Mouse (Mus musculus): ENCODE data around the gene Avpi1. TPM values are rescaled to one million over a fixed set of nuclear protein-coding genes. Genes with fewer than 3 reads are reported as not detected.
"Not testable (repeated sequence)": the region's sequence is repeated elsewhere in the genome, so short reads cannot be mapped to it uniquely, and the experiment has no call there.

Avpi1 gene
- total and polyA plus RNA-seq, 2 experiments from 2014 or later: 16.4 to 23.7 TPM

DNA sequence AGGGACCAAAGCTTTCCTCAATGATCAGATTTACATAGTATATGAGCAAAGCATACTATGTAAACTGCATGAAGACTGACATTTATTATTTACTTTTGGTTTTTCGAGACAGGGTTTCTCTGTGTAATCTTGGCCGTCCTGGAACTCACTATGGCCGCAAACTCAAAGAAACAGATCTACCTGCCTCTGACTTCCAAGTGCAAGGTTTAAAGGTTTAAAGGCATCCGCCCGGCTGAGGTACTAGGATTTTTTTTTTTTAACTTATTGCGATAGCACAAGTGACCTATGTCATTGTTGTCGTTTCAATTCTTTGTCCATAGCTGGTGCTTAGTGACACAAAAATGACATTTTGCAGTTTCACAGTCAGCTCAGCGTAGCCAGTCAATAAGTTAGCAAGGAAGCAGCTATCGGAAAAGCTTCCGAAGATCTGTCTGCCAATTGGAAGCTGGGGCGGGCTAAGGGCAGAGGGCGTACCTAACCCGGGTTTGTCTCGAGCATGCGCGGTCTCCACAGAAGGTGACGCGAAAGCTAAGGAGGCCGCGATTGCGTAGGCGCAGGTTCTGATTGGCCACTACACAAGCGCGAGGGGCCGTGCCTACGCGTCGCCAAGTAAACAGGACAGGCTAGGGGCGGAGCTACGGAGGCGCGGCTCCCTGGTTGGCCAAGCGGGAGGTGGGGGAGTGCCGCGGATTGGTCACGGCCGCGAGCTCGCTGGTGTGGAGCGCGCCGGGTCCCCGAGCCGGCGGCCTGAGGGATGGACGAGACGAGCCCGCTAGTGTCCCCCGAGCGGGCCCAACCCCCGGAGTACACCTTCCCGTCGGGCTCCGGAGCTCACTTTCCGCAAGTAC, 38.9 kb downstream of the Avpi1 start, which contains the start of gene Pi4k2a:
Gene Pi4k2a (plus strand): TSS at position 723 of the 848 bp plus-strand sequence.
- Histone ChIP-seq H3K36me3 (ENCODE audit: insufficient read depth, low read length) (no peaks in the 10 kb centered on the region), H3K4me3 (ENCODE audit: low read length) (peak within 1 kb of the TSS; percentile 85), H3K9me3 (ENCODE audit: low read length) (no peaks in the 10 kb centered on the region), H3K4me2 (ENCODE audit: low read depth, low read length) (peak within 1 kb of the TSS; percentile 66), H3K4me1 (ENCODE audit: insufficient read depth, low read length) (peaks cover 10% of the 10 kb centered on the region), H3K27me3 (ENCODE audit: insufficient read depth, low read length) (no peaks in the 10 kb centered on the region), H3K27ac (peak within 1 kb of the TSS; percentile 93), H3K9ac (replicated peaks; ENCODE audit: low read length) (peak within 1 kb of the TSS; percentile 90)
- peak; percentile 98 for ATAC-seq
- TF ChIP-seq CTCF (IDR thresholded peaks at IDR 0.05; ENCODE audit: low read depth): no peak
- under 1% methylated on average over 55 of the region's 55 CpGs for WGBS
- DNase-seq (ENCODE audit: low spot score): peak; percentile 100

- Histone ChIP-seq H3K4me1 (ENCODE audit: insufficient read depth, low read length) (peaks cover 10% of the 10 kb centered on the region), H3K27ac (peak overlapping the region; percentile 75), H3K9ac (replicated peaks; ENCODE audit: low read length) (no peak overlapping the region), H3K4me3 (ENCODE audit: low read length) (peak overlapping the region; percentile 85), H3K4me2 (ENCODE audit: low read depth, low read length) (peak overlapping the region; percentile 63), H3K9me3 (ENCODE audit: low read length) (no peaks in the 10 kb centered on the region), H3K27me3 (ENCODE audit: insufficient read depth, low read length) (no peaks in the 10 kb centered on the region), H3K36me3 (ENCODE audit: insufficient read depth, low read length) (no peaks in the 10 kb centered on the region)
- TF ChIP-seq CTCF (IDR thresholded peaks at IDR 0.05; ENCODE audit: low read depth): 0 out of 2 replicates have a peak, but pooled peaks have one; percentile 5
- WGBS: 20% methylated on average over 14 of the region's 14 CpGs
- no peak for ATAC-seq
- DNase-seq (ENCODE audit: low spot score): peak; percentile 62
Measured at GRCm38 (mm10) chr19:42089103-42089747, 39.6 kb downstream of the Avpi1 start.

DNA sequence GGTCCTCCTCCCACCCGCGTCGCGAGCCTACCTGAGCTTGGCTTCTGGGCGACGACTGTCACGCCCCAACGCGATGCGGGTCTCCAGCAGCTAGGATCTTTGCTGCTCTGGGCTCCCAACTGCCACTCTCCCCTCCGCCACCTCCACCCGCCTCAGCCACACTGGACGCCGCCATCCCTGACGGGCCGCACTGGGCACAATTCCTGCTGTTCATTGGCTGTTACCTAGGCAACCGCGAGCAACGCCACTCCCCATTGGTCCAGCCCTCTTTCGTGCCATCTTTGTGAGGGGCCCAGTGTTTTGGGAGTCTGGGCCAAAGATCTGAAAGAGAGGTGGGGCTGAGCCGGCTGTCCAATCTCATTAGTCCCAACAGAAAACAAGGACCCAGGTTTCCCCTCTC, 42.7 kb downstream of the Avpi1 start, which contains the start of gene Morn4:
Gene Morn4 (minus strand): TSS at position 192 of the 400 bp plus-strand sequence.
- Histone ChIP-seq H3K4me3 (ENCODE audit: low read length) (peak within 1 kb of the TSS; percentile 58), H3K4me2 (ENCODE audit: low read depth, low read length) (peak within 1 kb of the TSS; percentile 86), H3K27me3 (ENCODE audit: insufficient read depth, low read length) (no peaks in the 10 kb centered on the region), H3K27ac (peak within 1 kb of the TSS; percentile 72; the same call in 1 of the 2 replicates), H3K36me3 (ENCODE audit: insufficient read depth, low read length) (no peaks in the 10 kb centered on the region), H3K9ac (replicated peaks; ENCODE audit: low read length) (peak within 1 kb of the TSS; percentile 71), H3K4me1 (ENCODE audit: insufficient read depth, low read length) (peaks cover 6% of the 10 kb centered on the region), H3K9me3 (ENCODE audit: low read length) (no peaks in the 10 kb centered on the region)
- under 1% methylated on average over 21 of the region's 21 CpGs for WGBS
- peak; percentile 87 for ATAC-seq
- no peak for TF ChIP-seq CTCF (IDR thresholded peaks at IDR 0.05; ENCODE audit: low read depth)
- DNase-seq (ENCODE audit: low spot score): peak; percentile 96

GRCm38 (mm10) chr19:42085690-42086089, 43.2 kb downstream of the Avpi1 start:
- Histone ChIP-seq H3K4me1 (ENCODE audit: insufficient read depth, low read length) (peaks cover 5% of the 10 kb centered on the region; the same call in 1 of the 2 replicates), H3K4me2 (ENCODE audit: low read depth, low read length) (peak overlapping the region; percentile 86), H3K27me3 (ENCODE audit: insufficient read depth, low read length) (no peaks in the 10 kb centered on the region), H3K27ac (peak overlapping the region; percentile 72; the same call in 1 of the 2 replicates), H3K4me3 (ENCODE audit: low read length) (peak overlapping the region; percentile 58), H3K36me3 (ENCODE audit: insufficient read depth, low read length) (no peaks in the 10 kb centered on the region), H3K9me3 (ENCODE audit: low read length) (no peaks in the 10 kb centered on the region), H3K9ac (replicated peaks; ENCODE audit: low read length) (peak overlapping the region; percentile 71)
- DNase-seq (ENCODE audit: low spot score) (peak; percentile 5), ATAC-seq (no peak)
- WGBS: 7% methylated on average over 10 of the region's 10 CpGs
- no peak for TF ChIP-seq CTCF (IDR thresholded peaks at IDR 0.05; ENCODE audit: low read depth)

DNA sequence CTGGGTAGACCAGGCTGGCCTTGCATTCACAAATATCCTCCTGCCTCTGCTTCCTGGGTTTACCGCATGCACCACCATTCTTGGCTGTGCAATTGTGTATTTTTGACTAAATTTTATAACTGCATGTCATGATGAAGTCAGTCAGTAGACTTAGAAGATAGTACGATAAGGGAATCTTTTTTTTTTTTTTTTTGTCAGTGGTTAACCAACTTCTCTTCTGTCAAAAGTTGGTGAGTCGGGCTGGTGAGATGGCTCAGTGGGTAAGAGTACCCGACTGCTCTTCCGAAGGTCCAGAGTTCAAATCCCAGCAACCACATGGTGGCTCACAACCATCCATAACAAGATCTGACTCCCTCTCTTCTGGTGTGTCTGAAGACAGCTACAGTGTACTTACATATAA, 47.2 kb downstream of the Avpi1 start:
- DNase-seq (ENCODE audit: low spot score); H3K27ac ChIP-seq; H3K9me3 ChIP-seq (ENCODE audit: low read length); H3K4me3 ChIP-seq (ENCODE audit: low read length); H3K4me1 ChIP-seq (ENCODE audit: insufficient read depth, low read length); H3K27me3 ChIP-seq (ENCODE audit: insufficient read depth, low read length); H3K36me3 ChIP-seq (ENCODE audit: insufficient read depth, low read length); ATAC-seq; H3K4me2 ChIP-seq (ENCODE audit: low read depth, low read length); H3K9ac ChIP-seq (replicated peaks; ENCODE audit: low read length): not testable (repeated sequence)
- 96% methylated on average over 5 of the region's 5 CpGs for WGBS

DNA sequence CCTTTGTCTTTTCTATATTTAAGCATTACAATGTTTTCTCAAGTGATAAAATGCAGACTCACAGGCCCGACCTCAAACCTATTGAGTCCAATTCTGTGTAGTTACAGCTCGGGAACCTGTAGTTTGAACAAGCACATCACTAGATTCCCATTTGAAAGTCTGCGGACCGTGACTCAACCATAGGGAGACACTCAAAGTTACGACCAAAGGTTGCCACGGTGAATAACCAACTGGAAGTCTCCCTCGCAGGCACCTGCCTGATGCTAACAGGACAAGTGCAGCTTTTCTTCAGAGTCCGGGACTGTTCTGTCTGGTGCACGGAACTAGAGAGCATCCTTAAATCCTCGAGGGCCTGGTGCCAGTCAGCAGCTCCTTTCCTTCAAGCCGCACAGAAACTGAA, 48.4 kb downstream of the Avpi1 start:
- TF ChIP-seq CTCF (IDR thresholded peaks at IDR 0.05; ENCODE audit: low read depth): no peak
- H3K4me3 ChIP-seq (ENCODE audit: low read length): no peak overlapping the region
- H3K9ac ChIP-seq (replicated peaks; ENCODE audit: low read length): no peak overlapping the region
- H3K36me3 ChIP-seq (ENCODE audit: insufficient read depth, low read length): peaks cover 16% of the 10 kb centered on the region; the same call in 1 of the 2 replicates
- no peak overlapping the region for H3K27ac ChIP-seq
- no peak for ATAC-seq
- H3K4me2 ChIP-seq (ENCODE audit: low read depth, low read length): no peak overlapping the region
- H3K27me3 ChIP-seq (ENCODE audit: insufficient read depth, low read length): no peaks in the 10 kb centered on the region
- WGBS: 68% methylated on average over 11 of the region's 11 CpGs
- no peak for DNase-seq (ENCODE audit: low spot score)
- H3K4me1 ChIP-seq (ENCODE audit: insufficient read depth, low read length): no peaks in the 10 kb centered on the region
- H3K9me3 ChIP-seq (ENCODE audit: low read length): no peaks in the 10 kb centered on the region
